ENCODE assay signal across 10 mouse cellular contexts in genomic region chr13:63293647-63294046, GRCm38 (mm10).
DNase-seq lines count a peak whose midpoint lies in the region; ATAC-seq and TF ChIP-seq lines count a peak whose summit lies in the region.
"Had no signal": no experiment of that assay in that cellular context is flagged by ENCODE, and none has a peak within 500 bp of the region (broad histone marks: within the 10 kb centered on the region; RNA-seq: fewer than 3 reads in every experiment).

No protein-coding gene starts in this region.

- H3K9ac ChIP-seq in hindbrain, embryonic 11.5 days (ENCODE audit: low read depth, low read length), result no peak overlapping the region
- H3K9ac ChIP-seq in limb, embryonic 12.5 days (replicated peaks), result 0 out of 2 replicates have a peak overlapping the region, but pooled peaks have one; percentile 12
- no peak overlapping the region for H3K9ac ChIP-seq in stomach, postnatal 0 days (ENCODE audit: low read length)

- WGBS in hindbrain, embryonic 10.5 days, result 28% methylated on average over 3 of the region's 3 CpGs
- WGBS in hindbrain, embryonic 11.5 days, result 30% methylated on average over 3 of the region's 3 CpGs
- 51% methylated on average over 3 of the region's 3 CpGs for WGBS in limb, embryonic 12.5 days
- WGBS in stomach, postnatal 0 days, result 74% methylated on average over 3 of the region's 3 CpGs

- H3K27me3 ChIP-seq in hindbrain, embryonic 10.5 days (ENCODE audit: insufficient read depth, poor library complexity, severe bottlenecking), result peaks cover 83% of the 10 kb centered on the region
- H3K27me3 ChIP-seq in hindbrain, embryonic 11.5 days (ENCODE audit: control insufficient read depth, insufficient read depth, low read length), result peaks cover 2% of the 10 kb centered on the region
- no peaks in the 10 kb centered on the region for H3K27me3 ChIP-seq in limb, embryonic 12.5 days
- no peaks in the 10 kb centered on the region for H3K27me3 ChIP-seq in stomach, postnatal 0 days (ENCODE audit: control insufficient read depth, insufficient read depth, low read length)

- H3K36me3 ChIP-seq in hindbrain, embryonic 10.5 days, result peaks cover 34% of the 10 kb centered on the region
- 0 out of 2 replicates have a peak, but pooled peaks cover 3% of the 10 kb centered on the region for H3K36me3 ChIP-seq in hindbrain, embryonic 11.5 days (ENCODE audit: control insufficient read depth, insufficient read depth, low read length)
- H3K36me3 ChIP-seq in limb, embryonic 12.5 days, result peaks cover 77% of the 10 kb centered on the region
- peaks cover 23% of the 10 kb centered on the region for H3K36me3 ChIP-seq in stomach, postnatal 0 days (ENCODE audit: control insufficient read depth, insufficient read depth, low read length)

- no peaks in the 10 kb centered on the region for H3K9me3 ChIP-seq in hindbrain, embryonic 10.5 days
- no peaks in the 10 kb centered on the region for H3K9me3 ChIP-seq in hindbrain, embryonic 11.5 days (ENCODE audit: control insufficient read depth, low read length)
- H3K9me3 ChIP-seq in limb, embryonic 12.5 days, result no peaks in the 10 kb centered on the region
- no peaks in the 10 kb centered on the region for H3K9me3 ChIP-seq in stomach, postnatal 0 days (ENCODE audit: control insufficient read depth, low read length)

- no peak for DNase-seq in hindbrain, embryonic 10.5 days (ENCODE audit: low spot score)
- DNase-seq in hindbrain, embryonic 11.5 days (ENCODE audit: low spot score), result no peak
- peak; percentile 2 for DNase-seq in ovary, postnatal 36 days (ENCODE audit: low spot score)
- no peak for DNase-seq in ovary, adult 18-20 months (ENCODE audit: low spot score)
- no peak for DNase-seq in stomach, postnatal 0 days (ENCODE audit: low spot score)
- no peak for DNase-seq in right cerebral cortex, postnatal 36 days (ENCODE audit: low spot score in 2 of 2)
- no peak for DNase-seq in layer of hippocampus, adult 8-10 months (ENCODE audit: low spot score in 2 of 2)
- DNase-seq: gastrocnemius, postnatal 36 days; right cerebral cortex, postnatal 14 days had no signal

- peak overlapping the region; percentile 4; the same call in 1 of the 2 replicates for H3K27ac ChIP-seq in hindbrain, embryonic 10.5 days
- H3K27ac ChIP-seq in hindbrain, embryonic 11.5 days (ENCODE audit: low read depth, low read length), result no peak overlapping the region
- peak overlapping the region; percentile 80 for H3K27ac ChIP-seq in limb, embryonic 12.5 days
- H3K27ac ChIP-seq in stomach, postnatal 0 days (replicated peaks), result peak overlapping the region; percentile 67

- H3K4me1 ChIP-seq in hindbrain, embryonic 10.5 days (replicated peaks), result peaks cover 33% of the 10 kb centered on the region
- H3K4me1 ChIP-seq in hindbrain, embryonic 11.5 days (replicated peaks; ENCODE audit: control insufficient read depth, insufficient read depth, low read length), result peaks cover 10% of the 10 kb centered on the region
- H3K4me1 ChIP-seq in limb, embryonic 12.5 days (replicated peaks), result peaks cover 64% of the 10 kb centered on the region
- no peaks in the 10 kb centered on the region for H3K4me1 ChIP-seq in stomach, postnatal 0 days (replicated peaks; ENCODE audit: control insufficient read depth, insufficient read depth)

- TF ChIP-seq EP300 in stomach, postnatal 0 days (optimal IDR thresholded peaks at IDR 0.05), result no peak

- no peak for TF ChIP-seq CTCF in stomach, postnatal 0 days (IDR thresholded peaks at IDR 0.05; ENCODE audit: low read depth)

- ATAC-seq in hindbrain, embryonic 11.5 days (ENCODE audit: low FRiP score), result no peak
- ATAC-seq in limb, embryonic 12.5 days (ENCODE audit: insufficient number of reproducible peaks, insufficient read depth, low FRiP score, low TSS enrichment, low read depth), result no peak
- ATAC-seq in stomach, postnatal 0 days (ENCODE audit: low FRiP score, low TSS enrichment), result no peak

- H3K4me2 ChIP-seq in hindbrain, embryonic 11.5 days (replicated peaks; ENCODE audit: low read depth, low read length), result no peak overlapping the region
- H3K4me2 ChIP-seq in limb, embryonic 12.5 days, result 0 out of 2 replicates have a peak overlapping the region, but pooled peaks have one; percentile 2
- H3K4me2 ChIP-seq in stomach, postnatal 0 days (replicated peaks; ENCODE audit: low read depth), result no peak overlapping the region

- no peak overlapping the region for H3K4me3 ChIP-seq in hindbrain, embryonic 10.5 days
- no peak overlapping the region for H3K4me3 ChIP-seq in hindbrain, embryonic 11.5 days (ENCODE audit: low read depth, low read length)
- H3K4me3 ChIP-seq in limb, embryonic 12.5 days (replicated peaks), result no peak overlapping the region
- H3K4me3 ChIP-seq in stomach, postnatal 0 days (ENCODE audit: low read depth, low read length), result no peak overlapping the region
